Mouse (Mus musculus): ENCODE results near the gene Atp1b2. TPM values are rescaled to one million over a fixed set of nuclear protein-coding genes. Genes with fewer than 3 reads are reported as not detected.

Gene Atp1b2
- total RNA-seq, 2 experiments from 2014 or later, result 398 to 420 TPM

DNA sequence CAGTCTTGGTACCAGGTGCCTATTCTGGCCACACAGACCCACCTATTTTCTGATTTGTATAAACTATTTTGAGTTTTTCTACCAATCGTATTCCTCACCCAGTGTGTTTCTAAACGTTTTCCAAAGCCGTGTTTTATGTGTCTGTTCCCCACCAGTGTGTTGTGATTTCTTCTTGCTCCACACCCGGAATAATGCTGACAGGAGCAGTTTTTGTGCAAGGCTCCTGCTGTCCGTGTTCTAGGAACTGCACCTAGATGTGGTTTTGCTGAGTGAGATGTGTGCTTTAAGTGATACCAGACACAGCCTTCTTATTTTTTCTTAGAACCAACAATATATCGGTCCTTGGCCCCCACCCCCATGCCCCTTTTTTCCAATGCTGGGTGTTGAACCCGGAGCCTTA is 21.7 kb downstream of the Atp1b2 start:
- intact Hi-C loops (cut with DNase I), result no loop called here
- no peak for DNase-seq (ENCODE audit: low spot score in 2 of 2)

DNA sequence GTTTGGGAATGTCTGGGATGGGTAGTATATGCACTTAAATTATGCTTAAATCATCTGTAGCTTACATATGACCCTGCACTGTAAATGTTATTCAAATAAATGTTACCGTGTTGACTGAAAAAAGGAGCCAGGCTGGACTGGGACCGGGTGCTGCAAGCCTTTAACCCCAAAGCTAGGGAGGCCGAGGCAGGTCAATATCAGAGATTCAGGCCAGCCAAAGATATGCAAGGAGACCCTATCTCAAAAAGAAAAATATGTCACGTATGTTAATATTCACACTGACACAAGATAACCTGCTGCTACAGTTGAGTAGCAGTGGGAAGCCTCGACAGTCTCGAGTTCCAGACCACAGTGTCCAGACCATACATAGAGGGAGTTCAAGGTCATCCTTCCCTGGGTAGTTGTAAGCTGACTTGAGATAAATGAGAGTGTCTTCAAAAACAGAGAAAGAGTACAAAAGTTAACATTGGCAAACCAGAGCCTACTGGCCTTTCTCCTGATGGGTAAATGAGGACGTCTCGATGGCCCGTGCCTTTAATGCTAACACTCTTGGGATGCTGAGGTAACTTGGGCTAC is 23.4 kb downstream of the Atp1b2 start:
- intact Hi-C loops (cut with DNase I), result no loop called here
- DNase-seq (ENCODE audit: low spot score in 2 of 2), result no peak

DNA sequence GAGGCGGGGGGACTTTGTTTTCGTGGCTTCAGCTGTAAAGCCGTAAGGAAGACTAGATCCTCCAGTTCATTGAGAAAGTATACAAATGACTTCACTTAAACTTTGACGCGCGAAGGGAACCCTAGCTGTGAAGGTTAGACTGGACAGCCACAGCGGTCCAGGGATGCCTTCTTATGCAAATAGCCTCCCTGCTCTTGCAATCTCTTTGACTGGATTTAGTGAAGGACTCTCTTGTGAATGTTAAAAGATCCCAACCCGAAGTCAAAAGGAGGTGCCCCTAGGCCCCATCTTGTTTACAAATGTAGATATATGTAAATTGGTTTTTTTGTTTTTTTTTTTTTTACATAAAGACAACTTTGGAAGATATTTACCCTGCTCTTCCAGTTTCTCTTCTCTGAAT is 23.9 kb downstream of the Atp1b2 start:
- intact Hi-C loops (cut with DNase I), result loop anchor here (2.0 kb wide), 1 partner anchor 23 kb away; the partner anchor contains the start of gene Atp1b2
- no peak for DNase-seq (ENCODE audit: low spot score in 2 of 2)

DNA sequence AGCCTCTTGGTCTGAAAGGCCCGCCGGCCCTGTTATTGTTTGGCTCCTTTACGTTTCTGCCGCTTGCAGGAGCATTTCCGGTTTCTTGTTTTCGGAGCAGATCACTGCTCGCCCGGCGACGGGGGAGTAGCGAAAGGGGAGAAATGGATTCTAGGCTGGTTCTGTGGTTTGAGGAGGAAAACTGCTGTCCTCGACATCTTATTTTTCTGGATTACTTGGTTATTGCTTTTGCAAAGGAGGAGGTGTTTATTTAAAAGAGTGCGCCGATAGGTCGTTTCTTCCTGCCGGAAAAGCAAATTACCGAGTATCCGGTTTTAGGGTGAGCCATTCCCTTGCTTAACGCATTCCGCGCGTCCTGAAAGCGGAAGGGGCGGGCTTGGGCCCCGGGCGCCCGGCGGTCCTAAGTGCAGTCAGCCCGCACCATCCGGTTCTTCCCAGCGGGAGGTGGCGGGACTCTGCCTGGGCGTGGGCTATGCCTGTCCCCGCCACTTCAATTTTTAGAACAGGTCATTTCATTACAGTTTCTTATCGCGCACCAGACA is 24.5 kb downstream of the Atp1b2 start:
- intact Hi-C loops (cut with DNase I), result loop anchor here (2.0 kb wide), 1 partner anchor 24 kb away; the partner anchor contains the start of gene Atp1b2
- DNase-seq (ENCODE audit: low spot score in 2 of 2), result peak; percentile 91

DNA sequence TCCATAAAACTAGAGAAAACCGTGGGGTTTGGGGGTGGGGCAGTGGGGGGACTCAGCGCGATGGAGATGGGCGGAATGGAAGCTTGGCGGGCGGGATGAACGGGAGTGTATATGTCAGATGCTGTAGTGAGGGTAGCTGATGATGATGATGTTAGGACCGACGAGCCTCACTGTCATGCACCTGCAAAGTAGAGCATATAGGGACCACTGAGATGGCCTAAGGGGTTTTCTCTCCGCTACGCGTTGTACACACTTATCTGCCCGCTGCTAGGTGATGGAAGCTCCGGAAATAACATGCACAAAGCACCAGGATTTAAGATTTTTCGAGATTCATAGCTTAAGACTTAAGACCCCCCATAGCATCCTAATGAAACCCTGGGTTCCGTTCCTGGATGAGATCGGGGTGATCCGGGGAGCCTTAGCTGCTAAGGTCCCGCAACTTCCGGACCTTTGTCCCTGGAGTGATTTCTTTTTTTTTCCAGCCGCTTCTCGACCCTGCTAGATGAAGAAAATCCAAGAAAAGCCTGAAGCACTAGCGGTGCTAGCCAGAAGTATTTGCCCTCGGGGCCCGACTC is 25.1 kb downstream of the Atp1b2 start:
- intact Hi-C loops (cut with DNase I), result loop anchor here (2.0 kb wide), 1 partner anchor 24 kb away; the partner anchor contains the start of gene Atp1b2

DNA sequence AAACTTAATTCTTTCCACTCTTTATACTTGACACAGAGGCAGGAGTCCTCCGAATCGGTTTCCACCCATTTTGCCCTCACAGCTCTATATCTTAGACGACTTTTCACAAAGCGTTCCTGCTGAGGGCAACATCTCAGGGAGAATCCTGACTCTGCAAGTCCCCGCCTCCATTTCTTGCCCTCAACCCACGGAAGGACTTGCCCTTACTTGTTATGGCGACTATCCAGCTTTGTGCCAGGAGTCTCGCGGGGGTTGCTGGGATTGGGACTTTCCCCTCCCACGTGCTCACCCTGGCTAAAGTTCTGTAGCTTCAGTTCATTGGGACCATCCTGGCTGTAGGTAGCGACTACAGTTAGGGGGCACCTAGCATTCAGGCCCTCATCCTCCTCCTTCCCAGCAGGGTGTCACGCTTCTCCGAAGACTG is 25.6 kb downstream of the Atp1b2 start, which contains the start of the genes Wrap53 and Trp53:
Gene Wrap53, minus strand, starts transcription at position 165 of the 424 bp plus-strand sequence.
Gene Trp53, plus strand, starts transcription at position 269 of the 424 bp plus-strand sequence.
- intact Hi-C loops (cut with DNase I), result loop anchor here (2.0 kb wide), 1 partner anchor 25 kb away; the partner anchor contains the start of gene Atp1b2
- DNase-seq (ENCODE audit: low spot score in 2 of 2), result peak; percentile 83 to 87

More for the DNA sequence above, 25.1 kb downstream of the Atp1b2 start:
- DNase-seq (ENCODE audit: low spot score in 2 of 2), result no peak

DNA sequence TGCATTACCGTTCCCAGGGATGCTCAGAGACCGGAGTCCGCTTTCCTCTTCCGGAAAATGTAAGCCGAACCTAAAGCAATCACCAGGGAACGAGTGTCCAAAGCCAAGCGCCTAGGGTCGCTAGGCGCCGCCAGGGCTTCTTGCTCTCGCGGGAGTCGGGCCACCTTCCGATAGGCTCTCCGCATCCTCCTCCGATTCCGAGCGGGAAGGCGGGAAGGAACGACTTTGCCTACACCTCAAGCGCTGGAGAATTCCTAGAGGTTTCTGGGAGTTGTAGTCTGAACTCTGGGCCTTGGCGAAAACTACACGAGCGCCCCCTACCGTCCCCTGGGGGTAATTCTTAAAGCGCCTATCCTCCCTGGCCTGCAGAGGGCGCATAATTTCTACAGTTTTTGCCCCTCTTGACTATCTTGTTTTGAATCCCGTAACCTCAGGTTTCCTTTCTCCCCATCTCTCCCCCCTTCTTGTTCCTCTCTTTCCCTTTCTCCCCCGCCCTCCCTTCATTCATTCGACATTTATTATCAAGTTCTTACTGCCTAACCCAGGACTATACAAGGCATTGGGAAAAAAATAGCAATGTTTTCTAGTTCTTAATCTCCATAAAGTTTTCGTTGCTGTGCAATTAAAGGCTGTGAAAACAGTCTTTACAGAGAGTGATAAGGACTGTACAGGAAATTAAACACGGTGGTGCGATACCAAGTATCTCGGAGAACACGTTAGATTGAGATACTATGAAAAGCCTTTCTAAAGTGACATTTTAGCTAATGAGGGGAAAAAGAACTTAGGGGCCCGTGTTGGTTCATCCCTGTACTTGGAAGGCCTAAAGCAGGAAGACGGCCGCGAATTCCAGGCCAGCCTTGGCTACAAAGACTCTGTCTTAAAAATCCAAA is 26.4 kb downstream of the Atp1b2 start:
- DNase-seq (ENCODE audit: low spot score in 2 of 2), result peak; percentile 96 to 98

DNA sequence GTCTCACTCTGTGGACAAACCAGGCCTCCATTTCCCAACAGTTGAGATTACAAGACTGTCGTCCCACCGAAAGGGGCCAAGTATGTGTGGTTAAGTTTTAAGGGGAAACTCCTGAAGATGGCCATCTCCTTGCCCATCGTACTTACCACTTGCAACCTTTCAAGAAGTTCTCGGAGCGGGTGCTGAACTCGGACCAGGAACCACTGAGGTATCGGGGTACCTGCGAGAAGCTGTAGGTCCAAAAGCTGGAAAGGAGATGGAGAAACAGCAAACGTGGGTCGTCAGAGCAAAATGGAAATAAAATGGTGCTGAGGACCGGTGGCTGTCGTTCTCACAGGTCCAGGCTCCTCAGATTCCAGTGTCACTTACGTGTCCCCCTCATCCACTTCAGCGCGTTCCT is 27.4 kb downstream of the Atp1b2 start:
- DNase-seq (ENCODE audit: low spot score in 2 of 2), result no peak
- intact Hi-C loops (cut with DNase I), result loop anchor here (5.0 kb wide), 1 partner anchor 181 kb away; the partner anchor contains the start of genes Cyb5d1, Naa38 and Tmem88

More for the DNA sequence above, 26.4 kb downstream of the Atp1b2 start:
- intact Hi-C loops (cut with DNase I), result loop anchor here (1.0 to 5.0 kb wide), 3 partner anchors 25 to 182 kb away; partner anchors contain the start of genes Atp1b2, Cyb5d1, Naa38 and Tmem88

DNA sequence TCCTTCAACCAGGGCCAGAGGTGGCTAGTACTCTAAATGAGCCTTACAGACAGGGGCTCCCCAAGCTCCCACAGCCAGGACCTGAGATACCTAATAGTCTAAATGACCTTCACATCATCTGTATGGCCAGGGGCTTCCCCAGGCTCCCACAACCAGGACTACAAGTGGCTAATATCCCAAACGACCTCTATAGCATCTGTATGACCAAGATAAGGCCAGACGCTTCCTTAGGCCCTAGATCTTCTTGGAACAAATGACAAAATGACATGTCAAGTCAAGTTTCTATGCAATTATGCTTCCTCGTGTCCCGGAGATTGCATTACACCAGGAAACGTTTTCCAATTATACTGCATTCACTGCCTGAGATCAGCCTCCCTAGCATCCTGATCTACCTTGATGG is 29.4 kb downstream of the Atp1b2 start:
- intact Hi-C loops (cut with DNase I), result loop anchor here (5.0 kb wide), 1 partner anchor 179 kb away; the partner anchor contains the start of genes Cyb5d1, Naa38 and Tmem88
- no peak for DNase-seq (ENCODE audit: low spot score in 2 of 2)

DNA sequence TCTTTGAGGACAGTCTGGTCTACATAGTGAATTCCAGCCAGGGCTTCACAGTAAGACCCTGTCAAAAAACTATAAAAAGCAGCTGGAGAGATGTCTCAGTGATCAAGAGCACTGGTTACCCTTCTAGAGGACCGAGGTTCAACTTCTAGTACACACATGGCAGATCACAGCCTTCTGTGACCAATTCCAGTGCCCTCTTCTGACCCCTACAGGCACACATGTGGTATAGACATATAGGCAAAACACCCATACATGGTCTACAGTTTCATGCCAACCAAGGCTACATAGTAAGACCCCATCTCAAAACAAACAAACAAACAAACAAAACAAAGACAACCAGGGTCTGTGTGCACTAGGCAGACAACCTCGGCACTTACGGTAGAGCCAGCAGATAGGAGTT is 30.5 kb downstream of the Atp1b2 start:
- no peak for DNase-seq (ENCODE audit: low spot score in 2 of 2)
- intact Hi-C loops (cut with DNase I), result loop anchor here (5.0 kb wide), 1 partner anchor 178 kb away; the partner anchor contains the start of genes Cyb5d1, Naa38 and Tmem88

DNA sequence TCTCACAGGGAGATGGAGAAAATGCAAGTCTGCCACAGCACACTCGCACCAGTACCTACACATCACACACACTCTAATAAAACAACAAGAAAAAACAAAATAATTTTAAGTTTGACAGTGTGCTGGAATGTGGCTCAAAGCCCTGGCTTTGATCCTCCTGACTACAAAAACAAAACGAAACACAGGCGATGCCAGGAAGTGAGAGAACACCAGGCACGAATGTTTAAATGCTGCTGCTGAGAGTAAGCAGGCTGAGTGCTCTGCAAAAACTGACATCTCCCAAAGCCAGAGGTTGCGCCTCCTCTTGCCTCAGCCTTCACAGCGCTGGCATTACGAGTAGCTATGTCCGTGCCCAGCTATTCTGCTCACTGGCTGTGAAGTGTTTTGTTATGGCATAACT is 40.6 kb downstream of the Atp1b2 start:
- intact Hi-C loops (cut with DNase I), result no loop called here
- DNase-seq (ENCODE audit: low spot score in 2 of 2), result no peak

DNA sequence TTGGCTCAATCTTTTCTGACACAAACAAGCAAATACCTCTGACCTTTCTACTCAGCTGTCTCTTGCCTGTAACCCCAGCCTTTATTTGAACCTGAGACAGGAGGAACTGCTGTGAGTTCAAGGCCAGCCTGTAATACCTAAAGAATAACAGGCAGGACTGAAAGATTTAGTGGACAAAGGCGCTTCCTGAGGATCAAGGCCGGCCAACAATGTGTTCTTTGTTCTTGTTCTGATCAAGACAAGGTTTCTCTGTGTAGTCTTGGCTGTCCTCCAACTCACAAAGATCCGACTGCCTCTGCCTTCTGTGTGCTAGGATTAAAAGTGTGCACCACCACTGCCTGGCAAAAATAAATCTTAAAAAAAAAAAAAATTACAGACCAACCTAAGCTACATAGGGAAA is 41.4 kb downstream of the Atp1b2 start:
- intact Hi-C loops (cut with DNase I), result no loop called here
- no peak for DNase-seq (ENCODE audit: low spot score in 2 of 2)

DNA sequence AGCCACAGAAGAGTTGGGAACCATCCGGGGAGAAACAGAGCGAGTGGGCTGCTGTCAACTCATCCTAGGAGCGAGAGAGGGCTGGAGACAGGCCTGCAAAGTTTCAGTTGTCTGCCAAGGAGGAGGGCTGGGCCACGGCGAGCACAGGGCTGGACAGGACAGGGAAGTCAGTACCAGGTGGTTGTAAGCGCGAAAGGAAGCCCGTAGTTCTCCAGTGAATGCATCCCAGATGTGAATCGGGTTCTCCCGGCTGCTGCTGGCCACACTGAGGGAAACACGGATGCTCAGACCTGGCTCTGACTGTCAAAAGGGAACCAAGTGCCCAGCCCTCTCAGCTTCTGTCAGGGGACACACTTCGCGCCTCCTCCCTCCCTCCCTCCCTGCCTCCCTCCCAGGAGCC is 42.4 kb downstream of the Atp1b2 start:
- intact Hi-C loops (cut with DNase I), result no loop called here
- DNase-seq (ENCODE audit: low spot score in 2 of 2), result no peak

DNA sequence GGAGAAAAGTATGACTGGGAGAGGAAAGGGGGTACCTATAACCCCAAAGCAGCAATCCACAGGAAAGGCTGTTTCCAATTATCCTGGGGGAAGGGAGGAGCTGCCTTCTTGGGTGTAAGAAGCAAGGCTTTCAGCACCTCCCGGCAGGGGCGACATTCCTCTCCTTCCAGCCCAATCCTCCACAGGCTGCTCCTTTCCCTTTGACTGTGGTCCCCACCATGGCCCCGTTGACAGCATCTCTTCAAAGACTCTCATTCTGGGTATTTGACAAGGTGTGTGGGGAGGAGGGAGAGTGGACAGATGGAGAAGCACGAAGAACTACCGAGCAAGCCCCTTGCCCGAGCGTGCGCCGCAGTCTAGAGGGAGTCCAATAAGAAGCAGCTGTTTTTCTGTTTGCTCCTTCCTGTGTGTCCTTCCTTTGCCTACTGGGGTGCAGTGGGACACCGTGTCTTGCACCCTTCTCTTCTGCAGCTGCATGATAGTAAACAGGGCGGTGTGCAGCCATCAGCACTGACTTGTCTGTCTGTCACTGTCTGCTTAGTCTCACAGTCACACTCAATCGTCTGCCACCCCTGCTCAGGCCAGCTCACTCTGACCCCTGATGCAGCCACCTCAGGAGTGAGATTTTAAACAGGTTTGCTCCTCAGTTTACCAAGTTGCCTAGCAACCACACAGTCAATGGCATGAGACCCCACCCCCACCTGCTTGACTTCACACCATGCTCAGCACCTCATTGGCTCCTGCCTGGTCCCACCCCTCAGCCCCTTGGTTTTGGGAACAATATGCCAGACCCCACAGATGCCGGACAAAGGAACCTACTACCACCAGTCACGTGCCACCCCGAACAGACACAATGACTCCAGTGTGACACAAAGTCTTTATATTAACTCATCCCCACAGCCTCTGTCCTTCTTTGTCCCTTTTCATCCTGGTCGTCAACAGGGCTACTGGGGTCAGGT is 44.6 kb downstream of the Atp1b2 start:
- intact Hi-C loops (cut with DNase I), result no loop called here
- DNase-seq (ENCODE audit: low spot score in 2 of 2), result no peak

DNA sequence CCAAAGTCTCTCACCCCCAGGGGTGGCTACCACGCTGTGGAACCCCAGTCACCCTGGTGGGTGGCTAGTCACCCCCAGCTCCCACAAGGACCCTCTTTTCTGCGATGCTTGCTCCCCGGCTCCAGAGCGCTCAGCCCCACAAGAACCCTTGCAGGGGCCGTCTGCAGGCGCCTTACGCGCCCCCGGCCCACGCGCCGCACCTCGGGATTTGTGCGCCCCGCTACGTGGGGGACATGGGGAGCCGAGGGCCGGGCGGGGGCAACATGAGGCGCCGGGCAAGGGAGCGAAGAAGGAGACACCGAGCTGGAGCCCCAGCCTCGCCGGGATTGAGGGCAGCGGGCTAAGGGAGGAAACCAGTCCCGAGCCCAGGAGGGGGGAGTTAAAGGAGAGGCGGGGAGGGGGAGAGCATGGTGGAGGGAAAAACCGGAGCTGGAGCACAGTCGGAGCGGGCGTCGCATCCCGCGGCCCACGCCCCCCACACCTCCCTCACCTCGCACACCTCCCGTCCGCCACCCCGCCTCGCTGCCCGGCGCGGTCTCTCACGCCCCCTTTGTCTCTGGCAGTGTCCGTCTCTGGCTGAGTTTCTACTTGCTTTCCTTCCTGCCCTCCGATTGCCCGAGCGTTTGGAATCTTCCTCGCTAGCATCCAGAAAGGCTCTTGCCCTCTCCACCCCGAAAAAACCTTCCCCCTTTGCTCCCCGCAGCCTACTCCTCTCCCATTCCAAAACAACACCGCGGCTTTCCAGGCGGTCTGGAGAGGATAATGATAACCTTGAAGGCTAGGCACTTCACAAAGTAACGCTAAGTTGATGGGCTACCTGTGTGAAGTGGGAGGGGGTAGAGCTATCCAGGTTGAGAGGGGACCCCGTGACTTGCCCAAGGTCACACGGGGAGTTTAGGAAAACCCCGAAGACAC is 45.6 kb downstream of the Atp1b2 start, which contains the start of gene Efnb3:
Gene Efnb3, minus strand, starts transcription at position 355 of the 915 bp plus-strand sequence.
- intact Hi-C loops (cut with DNase I), result no loop called here
- DNase-seq (ENCODE audit: low spot score in 2 of 2), result no peak

DNA sequence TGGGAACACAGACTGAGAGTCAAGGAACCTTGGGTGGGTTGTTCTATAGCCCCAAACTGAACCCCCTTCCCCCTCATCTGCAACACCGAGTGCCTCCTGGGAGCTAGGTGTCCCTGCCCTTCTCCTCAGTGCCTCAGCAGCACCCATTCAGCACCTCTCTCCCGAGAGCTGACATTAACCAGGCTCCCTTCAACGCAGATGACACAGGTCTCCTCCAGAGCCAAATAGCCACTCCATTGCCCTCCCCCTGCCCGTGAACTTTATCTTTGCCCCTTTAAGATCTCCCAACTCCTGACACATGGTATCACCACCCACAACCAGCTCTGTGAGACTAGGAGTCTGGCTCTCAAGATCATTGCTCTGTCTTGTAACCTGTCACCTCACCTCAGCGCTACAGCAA is 46.6 kb downstream of the Atp1b2 start:
- intact Hi-C loops (cut with DNase I), result no loop called here
- no peak for DNase-seq (ENCODE audit: low spot score in 2 of 2)

DNA sequence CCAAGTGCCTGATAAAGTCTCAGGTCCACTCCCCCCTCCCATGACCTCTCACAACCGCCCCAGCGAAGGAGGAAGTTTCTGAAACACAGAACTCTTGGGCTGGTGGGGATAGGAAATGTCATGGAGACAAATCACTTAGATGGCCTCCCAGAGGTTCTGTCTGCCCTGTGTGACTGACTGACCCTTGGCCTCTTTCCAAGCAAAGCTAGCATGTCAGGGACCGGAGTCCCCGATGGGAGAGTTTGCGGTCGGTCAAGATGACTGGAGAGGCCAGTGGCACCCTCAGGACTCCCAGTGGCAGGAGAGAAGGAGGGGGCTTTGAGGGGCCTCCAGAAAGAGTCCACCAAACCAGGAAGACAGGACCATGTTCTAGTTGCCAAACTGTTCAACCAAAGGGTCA is 47.0 kb downstream of the Atp1b2 start:
- intact Hi-C loops (cut with DNase I), result no loop called here
- DNase-seq (ENCODE audit: low spot score in 2 of 2), result no peak
